Mouse (Mus musculus) frontal cortex, adult (tissue): ENCODE results near the gene Irf2bpl.

ENCODE experiments used
- ATAC-seq: cut with Nextera tagmentation; 2 replicates; pipeline ENCODE4 v1.9.2; 2017; ENCODE audit warnings: mild to moderate bottlenecking, moderate library complexity, mixed read lengths; ENCODE audit not compliant: low TSS enrichment

Irf2bpl gene

GRCm38 (mm10) chr12:86831591-86832550 is 52.7 kb downstream of the Irf2bpl start:
- peak; percentile 50; the same call in 1 of the 2 replicates for ATAC-seq
